Mouse (Mus musculus) heart, adult 11 months (tissue): Measurements from ENCODE around the gene Pmf1.
"Not testable (repeated sequence)": the region's sequence is repeated elsewhere in the genome, so short reads cannot be mapped to it uniquely, and the experiment has no call there.

ENCODE experiments used
- DNase-seq: peaks from one replicate; pipeline ENCODE4 v3.0.0; 2022

The Pmf1 gene

GRCm38 (mm10) chr3:88384364-88384763, 25.8 kb downstream of the Pmf1 start, which contains the start of gene Bglap:
Gene Bglap, minus strand, starts transcription at chr3:88384464.
- DNase-seq, result no peak

GRCm38 (mm10) chr3:88382383-88382782, 27.7 kb downstream of the Pmf1 start:
- DNase-seq, result not testable (repeated sequence)

GRCm38 (mm10) chr3:88381389-88382315, 28.5 kb downstream of the Pmf1 start:
- DNase-seq, result not testable (repeated sequence)

DNA sequence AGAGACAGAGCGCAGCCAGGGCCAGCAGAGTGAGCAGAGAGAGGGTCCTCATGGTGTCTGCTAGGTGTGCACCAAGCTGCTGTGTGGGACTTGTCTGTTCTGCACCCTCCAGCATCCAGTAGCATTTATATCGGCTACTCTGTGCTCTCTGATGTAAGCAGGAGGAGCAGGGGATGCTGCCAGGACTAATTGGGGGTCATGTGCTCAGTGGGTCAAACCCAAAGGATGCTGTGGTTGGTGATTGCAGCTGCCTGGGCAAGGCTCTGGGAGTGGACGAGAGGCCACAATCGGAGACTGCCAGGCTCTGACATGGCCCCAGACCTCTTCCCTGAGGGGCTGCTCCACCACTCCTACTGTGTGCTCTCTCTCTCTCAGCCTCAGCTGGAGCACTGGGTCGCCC, 31.5 kb downstream of the Pmf1 start, which contains the start of gene Bglap2:
Gene Bglap2 (minus strand): TSS at position 101 of the 400 bp plus-strand sequence.
- DNase-seq, result not testable (repeated sequence)

DNA sequence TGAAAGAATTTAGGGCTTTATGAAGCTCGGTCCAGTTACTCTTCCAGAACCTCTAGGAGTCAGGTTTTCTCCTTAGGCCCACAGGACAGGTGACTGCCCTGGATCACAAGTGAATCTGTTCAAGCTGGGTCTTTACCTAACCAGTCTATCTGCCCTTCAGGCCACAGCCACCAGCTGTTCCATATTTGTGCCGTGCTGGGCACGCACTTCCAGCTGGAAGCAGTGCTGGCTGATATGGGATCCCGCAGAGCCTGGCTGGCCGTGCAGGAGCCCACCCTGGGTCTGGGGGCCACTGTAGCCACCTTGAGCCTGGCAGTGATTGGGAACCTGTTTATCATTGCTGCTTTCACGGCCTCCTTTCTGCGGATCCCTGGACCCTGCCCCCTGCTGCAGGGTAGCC, 33.5 kb downstream of the Pmf1 start:
- not testable (repeated sequence) for DNase-seq

- DNase-seq, result not testable (repeated sequence)
Measured at GRCm38 (mm10) chr3:88375750-88376626, 34.1 kb downstream of the Pmf1 start.

GRCm38 (mm10) chr3:88372643-88373042, 37.5 kb downstream of the Pmf1 start, which contains the start of gene Bglap3:
Gene Bglap3, minus strand, starts transcription at chr3:88372743.
- not testable (repeated sequence) for DNase-seq

DNA sequence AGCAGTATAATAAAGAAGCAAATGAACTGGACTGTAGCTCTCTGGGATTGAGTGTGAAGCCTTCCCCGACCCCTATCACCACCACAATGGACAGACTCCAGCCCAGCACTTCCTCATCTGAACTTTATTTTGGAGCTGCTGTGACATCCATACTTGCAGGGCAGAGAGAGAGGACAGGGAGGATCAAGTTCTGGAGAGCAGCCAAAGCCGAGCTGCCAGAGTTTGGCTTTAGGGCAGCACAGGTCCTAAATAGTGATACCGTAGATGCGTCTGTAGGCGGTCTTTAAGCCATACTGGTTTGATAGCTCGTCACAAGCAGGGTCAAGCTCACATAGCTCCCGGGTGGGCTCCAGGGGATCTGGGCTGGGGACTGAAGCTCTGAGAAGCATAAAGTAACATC, 41.6 kb downstream of the Pmf1 start:
- DNase-seq, result not testable (repeated sequence)

DNA sequence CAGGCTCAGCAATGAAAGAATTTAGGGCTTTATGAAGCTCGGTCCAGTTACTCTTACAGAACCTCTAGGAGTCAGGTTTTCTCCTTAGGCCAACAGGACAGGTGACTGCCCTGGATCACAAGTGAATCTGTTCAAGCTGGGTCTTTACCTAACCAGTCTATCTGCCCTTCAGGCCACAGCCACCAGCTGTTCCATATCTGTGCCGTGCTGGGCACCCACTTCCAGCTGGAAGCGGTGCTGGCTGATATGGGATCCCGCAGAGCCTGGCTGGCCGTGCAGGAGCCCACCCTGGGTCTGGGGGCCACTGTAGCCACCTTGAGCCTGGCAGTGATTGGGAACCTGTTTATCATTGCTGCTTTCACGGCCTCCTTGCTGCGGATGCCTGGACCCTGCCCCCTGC, 42.6 kb downstream of the Pmf1 start:
- not testable (repeated sequence) for DNase-seq

DNA sequence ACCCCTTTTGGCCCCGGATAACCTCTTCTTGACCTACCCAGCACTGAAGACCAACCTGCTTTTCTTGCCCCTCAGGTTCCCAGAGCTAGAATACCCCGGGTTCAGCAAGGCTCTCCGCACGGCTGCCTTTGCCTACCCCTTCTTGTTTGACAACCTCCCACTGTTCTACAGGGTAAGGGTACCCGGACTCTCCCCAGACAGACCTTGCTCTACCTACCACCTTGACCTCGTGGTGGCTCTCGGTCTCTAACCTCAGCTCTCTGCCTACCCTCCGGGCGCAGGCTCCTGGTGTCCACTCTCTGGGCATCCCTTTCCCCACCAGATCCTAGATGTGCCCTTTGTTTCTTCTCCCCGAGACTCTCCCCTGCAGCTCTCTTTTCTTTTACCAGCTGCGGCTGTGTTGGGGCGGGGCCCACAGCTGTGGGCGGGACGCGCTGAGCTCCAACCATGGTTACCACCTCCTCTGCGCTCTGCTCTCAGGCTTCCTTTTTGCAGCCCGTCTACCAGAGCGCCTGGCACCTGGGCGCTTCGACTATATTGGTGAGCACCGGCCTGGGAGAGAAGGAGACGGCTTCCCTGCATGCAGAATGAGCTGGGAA, 43.2 kb downstream of the Pmf1 start:
- peak; percentile 92 for DNase-seq

GRCm38 (mm10) chr3:88365705-88366361, 44.3 kb downstream of the Pmf1 start:
- no peak for DNase-seq

DNA sequence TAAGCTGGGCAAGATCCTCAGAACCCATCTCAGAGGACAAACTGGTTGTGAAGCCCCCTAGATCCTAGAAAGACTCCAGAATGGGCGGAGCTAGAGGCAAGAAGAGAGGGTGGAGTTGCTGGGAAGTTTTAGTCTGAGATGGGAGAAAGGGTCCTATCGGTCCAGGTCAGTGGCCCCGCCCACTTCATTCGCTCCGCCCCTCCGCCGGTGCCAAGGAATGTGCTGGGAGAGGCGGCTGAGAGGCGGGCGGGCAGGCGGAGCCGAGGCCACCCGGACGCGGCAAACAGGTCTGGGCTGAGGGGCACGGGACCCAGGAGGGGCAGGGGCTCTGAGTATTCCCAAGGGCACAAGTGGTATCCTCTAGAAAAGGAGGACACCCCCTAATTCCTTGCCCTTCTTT, 45.8 kb downstream of the Pmf1 start, which contains the start of gene Paqr6:
Gene Paqr6 (plus strand): TSS at position 248 of the 400 bp plus-strand sequence.
- peak; percentile 97 for DNase-seq

- DNase-seq, result peak; percentile 95
Measured at GRCm38 (mm10) chr3:88363700-88364099, 46.4 kb downstream of the Pmf1 start.

- no peak for DNase-seq
Measured at GRCm38 (mm10) chr3:88361612-88362313, 48.4 kb downstream of the Pmf1 start.

- DNase-seq, result no peak
Measured at GRCm38 (mm10) chr3:88361096-88361495, 49.0 kb downstream of the Pmf1 start.

DNA sequence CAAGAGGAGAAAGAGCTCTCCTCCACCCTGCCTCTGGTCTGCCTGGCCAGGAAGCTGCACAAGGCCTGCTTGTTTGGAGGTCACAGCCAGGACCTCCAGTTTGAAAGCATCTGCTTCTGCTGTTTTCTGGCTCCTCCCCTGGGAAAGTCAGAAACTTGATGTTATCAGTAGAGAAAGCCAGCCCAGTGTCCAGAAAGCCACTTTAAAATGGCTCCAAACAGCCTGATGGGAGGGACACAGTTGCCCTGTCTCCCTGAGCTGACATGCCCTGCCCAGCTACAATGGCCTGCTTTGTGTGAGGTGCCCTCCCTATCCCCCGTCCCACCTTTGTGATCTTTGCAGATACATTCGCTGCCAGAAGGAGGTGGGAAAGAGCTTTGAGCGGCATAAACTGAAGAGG, 50.1 kb downstream of the Pmf1 start:
- DNase-seq, result no peak

DNA sequence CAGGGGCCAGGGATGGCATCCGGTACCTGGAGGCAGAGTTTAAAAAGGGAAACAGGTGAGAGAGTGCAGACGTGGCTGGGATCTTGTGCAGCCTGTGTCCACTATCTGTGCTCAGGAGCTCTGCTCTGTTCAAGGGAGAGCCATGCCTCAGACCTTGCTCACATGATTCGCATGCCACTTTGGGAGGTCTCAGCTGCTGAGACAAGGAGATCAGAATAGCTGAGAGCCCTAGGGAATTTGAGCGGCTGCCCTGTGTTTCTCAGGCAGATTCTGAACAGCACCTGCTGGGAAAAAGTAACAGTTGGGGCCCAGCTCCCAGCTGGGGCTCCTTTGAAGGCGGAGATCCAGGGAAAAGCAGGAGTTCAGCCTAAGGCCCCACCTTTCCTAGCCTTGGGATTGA, 50.5 kb downstream of the Pmf1 start:
- no peak for DNase-seq

GRCm38 (mm10) chr3:88354396-88355165, 55.5 kb downstream of the Pmf1 start:
- no peak for DNase-seq

GRCm38 (mm10) chr3:88352907-88353306, 57.2 kb downstream of the Pmf1 start:
- DNase-seq, result no peak

DNA sequence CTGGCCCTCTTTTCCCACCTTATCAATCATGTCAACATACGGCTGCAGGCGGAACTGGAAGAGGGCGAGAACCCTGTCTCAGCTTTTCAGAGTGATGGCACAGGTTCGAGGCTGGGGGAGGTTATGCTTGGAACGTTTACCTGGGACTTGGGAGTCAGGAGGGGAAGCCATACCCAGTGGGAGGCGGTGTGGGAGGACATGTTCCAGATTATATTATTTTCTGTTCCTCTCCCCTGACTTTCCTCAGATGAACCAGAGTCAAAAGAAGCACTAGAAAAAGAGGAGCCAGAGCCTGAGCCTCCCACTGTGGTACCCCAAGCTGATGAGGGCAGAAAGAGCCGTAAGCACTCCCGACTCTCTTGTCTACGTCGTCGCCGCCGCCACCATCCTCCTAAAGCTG, 59.4 kb downstream of the Pmf1 start:
- DNase-seq, result no peak
